Mouse (Mus musculus) retina, embryonic 14.5 days (tissue): ENCODE results near the gene Hs3st3a1.

Source experiments
- DNase-seq: peaks from one replicate; pipeline ENCODE4 v3.0.0-alpha.2; 2015; ENCODE audit warnings: low spot score

Gene Hs3st3a1

DNA sequence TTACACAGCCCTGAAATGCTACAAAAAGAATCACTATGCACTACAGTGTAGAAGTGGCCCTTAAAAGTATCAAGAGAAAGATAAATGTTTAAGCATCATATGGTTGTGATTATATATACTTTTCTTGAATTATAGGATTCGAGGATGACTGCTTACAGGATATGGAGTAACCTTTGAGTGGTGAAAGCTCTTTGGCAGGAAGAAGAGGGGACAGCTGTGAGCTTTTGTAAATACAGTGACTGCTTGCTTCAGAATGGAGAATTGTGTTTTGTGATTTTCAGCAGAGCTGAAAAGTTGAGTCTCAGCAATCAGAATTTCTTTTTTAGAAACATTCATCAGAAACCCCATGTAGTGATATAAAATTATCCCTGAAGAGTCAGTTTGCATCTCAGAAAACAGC is 124.3 kb downstream of the Hs3st3a1 start:
- DNase-seq = no peak

GRCm38 (mm10) chr11:64560471-64560870 is 125.3 kb downstream of the Hs3st3a1 start:
- DNase-seq = no peak

DNA sequence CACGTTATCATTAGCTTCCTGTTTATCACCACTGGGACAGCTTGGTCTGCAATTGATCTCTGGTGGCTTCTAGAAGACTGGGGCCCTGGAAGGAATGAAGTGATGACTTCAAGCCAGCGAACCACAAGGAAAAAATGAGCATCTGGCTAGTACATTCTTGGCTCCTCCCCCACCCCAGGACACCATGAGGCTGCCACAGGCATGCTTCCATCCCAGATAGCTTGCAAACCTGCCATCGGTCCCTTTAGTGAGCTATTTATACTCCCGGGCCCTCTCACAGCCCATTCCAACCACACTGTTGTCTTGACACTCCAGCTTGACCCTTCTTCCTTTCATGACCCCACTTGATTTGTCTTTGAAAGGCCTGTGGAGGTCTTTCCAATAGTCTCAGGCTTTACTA is 127.6 kb downstream of the Hs3st3a1 start:
- no peak for DNase-seq
